Mouse (Mus musculus) heart, embryonic 13.5 days (tissue): Measurements from ENCODE around the gene Mapk8ip2. TPM values are rescaled to one million over a fixed set of nuclear protein-coding genes. Genes with fewer than 3 reads are reported as not detected.
A peak's percentile ranks its signal among the peaks of the same experiment; 100 is the strongest.

Experiments used
- ATAC-seq: fragments of 200-750 bp; cut with Nextera tagmentation; 2 replicates; pipeline ENCODE4 v1.8.0; 2017; ENCODE audit warnings: moderate TSS enrichment; ENCODE audit not compliant: insufficient number of reproducible peaks, low FRiP score, low TSS enrichment; ENCODE audit errors: extremely low read depth
- H3K27ac ChIP-seq: fragments of 300-500 bp; sonication (generic); replicated peaks from 2 replicates; pipeline ENCODE4 v1.5.1; 2015; ENCODE audit warnings: moderate library complexity, mild to moderate bottlenecking, inconsistent platforms
- H3K27me3 ChIP-seq: fragments of 300-500 bp; sonication (generic); replicated peaks from 2 replicates; pipeline ENCODE4 v1.6.1; 2015; ENCODE audit warnings: mild to moderate bottlenecking, inconsistent platforms
- H3K36me3 ChIP-seq: fragments of 300-500 bp; sonication (generic); 2 replicates; pipeline ENCODE4 v1.6.1; 2015; ENCODE audit warnings: mild to moderate bottlenecking, inconsistent platforms
- H3K4me1 ChIP-seq: fragments of 300-500 bp; sonication (generic); 2 replicates; pipeline ENCODE4 v1.6.1; 2015; ENCODE audit warnings: inconsistent platforms
- H3K4me2 ChIP-seq: fragments of 300-500 bp; sonication (generic); 2 replicates; pipeline ENCODE4 v1.6.1; 2015; ENCODE audit warnings: inconsistent platforms, mild to moderate bottlenecking, moderate library complexity
- H3K4me3 ChIP-seq: fragments of 300-500 bp; sonication (generic); 2 replicates; pipeline ENCODE4 v1.5.1; 2015; ENCODE audit warnings: moderate library complexity, mild to moderate bottlenecking, inconsistent platforms
- H3K9ac ChIP-seq: fragments of 300-500 bp; sonication (generic); 2 replicates; pipeline ENCODE4 v1.6.1; 2015; ENCODE audit warnings: inconsistent platforms, mild to moderate bottlenecking, moderate library complexity
- H3K9me3 ChIP-seq: fragments of 300-500 bp; sonication (generic); 2 replicates; pipeline ENCODE4 v1.6.1; 2016; ENCODE audit warnings: inconsistent platforms
- WGBS: fragments of 180-500 bp; shearing (Covaris S2); methylation state at CpG from one replicate; pipeline ENCODE4 v1.1.7; 2015; ENCODE audit warnings: mixed read lengths; 5-methylcytosine and 5-hydroxymethylcytosine counted together
- polyA plus RNA-seq: library from polyadenylated mRNA; unstranded; fragments of >200 nt; fragmentation: Nextera tagmentation; extraction: Ambion mirVana; gene quantifications from 2 replicates; pipeline ENCODE4 v1.2.1, GENCODE M21; 2015

Mapk8ip2 gene
- polyA plus RNA-seq, 1 experiment from 2014 or later: 0.45 TPM

GRCm38 (mm10) chr15:89501321-89501720 is 47.6 kb downstream of the Mapk8ip2 start:
- ATAC-seq: no peak
- 79% methylated on average over 3 of the region's 3 CpGs for WGBS
- H3K4me3 ChIP-seq: no peak overlapping the region

GRCm38 (mm10) chr15:89504838-89505237 is 51.1 kb downstream of the Mapk8ip2 start:
- ATAC-seq: no peak
- H3K4me3 ChIP-seq: no peak overlapping the region
- no peak overlapping the region for H3K9ac ChIP-seq
- H3K36me3 ChIP-seq: peaks cover 42% of the 10 kb centered on the region
- H3K4me1 ChIP-seq: peaks cover 6% of the 10 kb centered on the region
- H3K4me2 ChIP-seq: no peak overlapping the region
- WGBS: 86% methylated on average over 9 of the region's 9 CpGs
- H3K27me3 ChIP-seq: peaks cover 32% of the 10 kb centered on the region
- no peaks in the 10 kb centered on the region; the same call in 1 of the 2 replicates for H3K9me3 ChIP-seq
- no peak overlapping the region for H3K27ac ChIP-seq

More at GRCm38 (mm10) chr15:89501321-89501720, 47.6 kb downstream of the Mapk8ip2 start:
- no peak overlapping the region for H3K27ac ChIP-seq
- peaks cover 32% of the 10 kb centered on the region for H3K36me3 ChIP-seq
- peaks cover 61% of the 10 kb centered on the region for H3K27me3 ChIP-seq
- no peak overlapping the region for H3K9ac ChIP-seq
- H3K9me3 ChIP-seq: no peaks in the 10 kb centered on the region
- H3K4me2 ChIP-seq: peak overlapping the region; percentile 90; the same call in 1 of the 2 replicates
- H3K4me1 ChIP-seq: peaks cover 26% of the 10 kb centered on the region

- no peak for ATAC-seq
- WGBS: 75% methylated on average over 8 of the region's 8 CpGs
- no peaks in the 10 kb centered on the region for H3K4me1 ChIP-seq
- H3K36me3 ChIP-seq: peaks cover 36% of the 10 kb centered on the region
- H3K4me3 ChIP-seq: no peak overlapping the region
- no peak overlapping the region for H3K9ac ChIP-seq
- 0 out of 2 replicates have a peak, but pooled peaks cover 5% of the 10 kb centered on the region for H3K27me3 ChIP-seq
- H3K27ac ChIP-seq: no peak overlapping the region
- no peaks in the 10 kb centered on the region; the same call in 1 of the 2 replicates for H3K9me3 ChIP-seq
- no peak overlapping the region for H3K4me2 ChIP-seq
These were observed 54.0 kb downstream of the Mapk8ip2 start for GRCm38 (mm10) chr15:89507751-89508150.

- H3K9ac ChIP-seq: no peak overlapping the region
- H3K4me2 ChIP-seq: no peak overlapping the region
- ATAC-seq: no peak
- 58% methylated on average over 4 of the region's 4 CpGs for WGBS
- H3K4me1 ChIP-seq: no peaks in the 10 kb centered on the region
- no peak overlapping the region for H3K4me3 ChIP-seq
- H3K27me3 ChIP-seq: no peaks in the 10 kb centered on the region
- H3K9me3 ChIP-seq: no peaks in the 10 kb centered on the region
- no peaks in the 10 kb centered on the region for H3K36me3 ChIP-seq
- H3K27ac ChIP-seq: no peak overlapping the region
These were observed 59.0 kb downstream of the Mapk8ip2 start for GRCm38 (mm10) chr15:89512679-89513078.

Other genes with a start within 250 kb of the Mapk8ip2 start
- gene Ppp6r2, start 242.4 kb upstream of the Mapk8ip2 start, polyA plus RNA-seq: 20.5 and 20.8 TPM in 2 replicates
- 34.3 and 38.3 TPM in 2 replicates for gene Sbf1, start 138.6 kb upstream of the Mapk8ip2 start, polyA plus RNA-seq
- 0.66 and 0.85 TPM in 2 replicates for gene Adm2, start 131.2 kb upstream of the Mapk8ip2 start, polyA plus RNA-seq
- 0.34 TPM in 1 of 2 replicates, not detected in the other for gene Miox, start 119.5 kb upstream of the Mapk8ip2 start, polyA plus RNA-seq
- gene Lmf2, start 98.3 kb upstream of the Mapk8ip2 start, polyA plus RNA-seq: 43.8 and 46.2 TPM in 2 replicates
- gene Ncaph2, start 98.2 kb upstream of the Mapk8ip2 start, polyA plus RNA-seq: 94.1 and 109 TPM in 2 replicates
- 7.1 and 7.2 TPM in 2 replicates for gene Sco2, start 80.1 kb upstream of the Mapk8ip2 start, polyA plus RNA-seq
- gene Tymp, start 76.9 kb upstream of the Mapk8ip2 start, polyA plus RNA-seq: 0.99 and 1.0 TPM in 2 replicates
- gene Odf3b, start 74.6 kb upstream of the Mapk8ip2 start, polyA plus RNA-seq: 0.28 and 0.76 TPM in 2 replicates
- 0.04 TPM in 1 of 2 replicates, not detected in the other for gene Klhdc7b, start 69.0 kb upstream of the Mapk8ip2 start, polyA plus RNA-seq
- not detected in 2 replicates for gene Syce3, start 43.4 kb upstream of the Mapk8ip2 start, polyA plus RNA-seq
- gene Cpt1b, start 28.1 kb upstream of the Mapk8ip2 start, polyA plus RNA-seq: 139 and 147 TPM in 2 replicates
- gene C730034F03Rik, start 24.3 kb upstream of the Mapk8ip2 start, polyA plus RNA-seq: 2.4 and 3.0 TPM in 2 replicates
- gene Gm44502, start 24.2 kb upstream of the Mapk8ip2 start, polyA plus RNA-seq: 0.53 and 0.90 TPM in 2 replicates
- gene Chkb, start 24.0 kb upstream of the Mapk8ip2 start, polyA plus RNA-seq: 65.1 and 71.5 TPM in 2 replicates
- 15.1 and 15.3 TPM in 2 replicates for gene Arsa, start 23.5 kb downstream of the Mapk8ip2 start, polyA plus RNA-seq
- gene Shank3, start 45.7 kb downstream of the Mapk8ip2 start, polyA plus RNA-seq: 1.7 and 2.0 TPM in 2 replicates
- 0.24 and 0.33 TPM in 2 replicates for gene Acr, start 114.4 kb downstream of the Mapk8ip2 start, polyA plus RNA-seq
- gene Rabl2, start 138.0 kb downstream of the Mapk8ip2 start, polyA plus RNA-seq: 19.2 and 21.4 TPM in 2 replicates